Mouse (Mus musculus): ENCODE measurements at regions not wholly inside any gene's neighbourhood (a gene's known extent, or its start where the extent isn't known, plus 50 kb on each side); places are given as distances from the start of the nearest gene placed in this dataset.

DNA sequence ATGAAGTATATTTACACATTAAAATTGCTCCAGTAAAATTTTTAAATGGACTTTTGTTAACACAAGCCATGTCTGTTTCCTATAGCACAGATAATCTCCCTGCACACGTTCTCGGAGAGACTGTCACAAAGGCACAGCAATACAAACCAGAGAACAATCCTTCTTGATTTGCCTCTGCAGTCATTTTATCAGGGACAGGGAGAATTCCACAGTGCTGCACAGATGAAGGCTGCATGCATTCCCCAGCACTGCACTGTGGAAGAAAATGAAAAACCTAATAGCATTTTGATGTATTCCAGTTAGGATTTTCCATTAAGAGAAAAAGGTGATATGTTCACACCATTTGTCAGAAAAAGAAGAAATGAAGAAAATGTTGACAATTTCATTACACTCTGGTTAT is 63.4 kb upstream of the 1700008P02Rik start:
- DNase-seq (ENCODE audit: low read depth, low spot score): no peak

DNA sequence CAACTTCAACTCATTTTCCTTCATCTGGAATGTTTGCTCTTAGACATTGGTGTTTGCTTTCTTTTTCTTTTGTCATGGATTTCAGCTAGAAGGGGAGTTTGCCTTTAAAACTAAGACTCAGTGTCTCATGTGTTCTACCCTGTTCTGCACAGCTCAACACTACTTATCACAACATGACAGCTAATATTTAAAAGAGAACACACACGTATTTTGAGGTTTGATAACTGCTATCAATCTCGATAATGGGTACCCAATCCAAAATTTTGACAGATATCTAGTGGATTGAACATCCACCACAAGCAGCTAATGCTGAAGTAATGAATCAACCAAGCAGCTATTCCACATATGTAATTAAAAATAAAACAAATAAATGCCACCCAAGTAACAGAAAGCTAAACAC is 61.2 kb upstream of the 1700008P02Rik start:
- DNase-seq (ENCODE audit: low read depth, low spot score): no peak

DNA sequence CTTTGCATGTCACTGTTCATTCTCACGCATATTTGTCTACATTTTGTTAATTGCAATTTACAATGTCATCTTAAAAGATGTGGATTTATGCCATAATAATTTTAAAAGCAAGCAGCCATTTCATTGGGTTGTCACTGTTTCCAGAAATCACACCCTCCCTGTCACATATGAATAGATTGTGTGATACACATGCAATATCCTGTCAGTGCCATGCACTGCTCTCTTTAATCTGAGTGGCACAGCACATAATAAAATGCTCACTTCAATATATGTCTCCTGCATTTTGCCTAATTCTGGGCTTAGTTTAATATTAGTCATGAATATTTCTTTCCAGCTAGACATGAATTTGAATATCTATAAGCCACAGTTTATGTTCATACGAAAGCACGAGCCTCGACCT is 56.1 kb upstream of the 1700008P02Rik start:
- no peak for DNase-seq (ENCODE audit: low read depth, low spot score)

GRCm38 (mm10) chr3:6675354-6675753 is 55.1 kb upstream of the 1700008P02Rik start:
- peak; percentile 9 for DNase-seq (ENCODE audit: low read depth, low spot score)

Data from brain, adult 2 months (tissue).